Mouse (Mus musculus) ovary, postnatal 10 days (tissue): ENCODE data around the gene Aph1a.
"Not testable (repeated sequence)": the region's sequence is repeated elsewhere in the genome, so short reads cannot be mapped to it uniquely, and the experiment has no call there.

Experiments used
- DNase-seq: peaks from one replicate; pipeline ENCODE4 v3.0.0; 2022; ENCODE audit warnings: low spot score

Aph1a gene

GRCm38 (mm10) chr3:95893606-95894316 is at the start of gene Aph1a:
TSS of gene Aph1a (plus strand) at chr3:95893969.
- peak; percentile 70 for DNase-seq

DNA sequence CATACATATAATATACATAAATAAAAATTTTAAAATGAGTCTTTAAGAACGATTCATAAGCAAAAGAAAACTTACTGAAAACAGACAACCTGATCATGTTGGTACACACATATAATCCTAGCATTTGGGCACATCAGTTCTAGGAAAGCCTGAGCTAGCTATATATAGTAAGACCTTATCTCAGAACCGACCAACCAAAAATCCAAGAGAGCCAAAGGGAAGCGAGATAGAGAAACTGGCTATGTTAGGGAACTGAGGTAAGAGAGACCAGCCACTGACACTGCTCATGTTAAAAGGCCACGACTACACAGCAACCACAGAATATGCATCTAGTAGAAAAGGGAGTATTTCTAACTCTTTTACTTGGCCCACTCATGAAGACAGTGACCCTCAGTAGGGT is 43.2 kb upstream of the Aph1a start:
- no peak for DNase-seq

- no peak for DNase-seq
These were observed 42.5 kb upstream of the Aph1a start for GRCm38 (mm10) chr3:95851317-95851716.

DNA sequence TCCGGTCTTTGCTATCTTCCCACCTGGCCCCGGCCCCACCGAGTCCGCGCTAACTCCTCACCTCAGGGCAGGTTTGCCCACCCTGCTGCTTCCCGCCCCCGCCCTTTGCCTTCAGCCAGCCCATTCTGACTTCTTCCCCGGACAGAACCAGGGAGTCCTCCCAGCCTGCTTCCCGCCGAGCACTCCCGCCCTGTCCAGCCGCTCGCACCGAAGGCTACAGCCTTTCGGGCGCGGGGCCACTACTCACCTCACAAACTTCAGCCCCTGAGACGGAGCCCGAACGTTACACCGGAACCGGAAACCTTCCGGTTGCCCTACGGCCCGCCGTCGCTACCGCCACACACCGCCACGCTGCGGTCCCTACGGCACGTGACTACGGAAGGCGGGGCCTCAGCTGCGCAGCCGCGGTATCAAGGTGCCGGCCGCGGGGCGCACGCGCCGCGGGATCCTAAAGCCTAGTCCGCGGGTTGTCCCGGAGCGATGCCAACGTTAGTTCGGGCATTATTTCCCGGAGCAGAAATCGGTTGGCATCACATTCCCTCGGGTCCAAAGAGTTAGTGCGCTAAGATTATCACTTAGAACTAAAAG is 38.2 kb upstream of the Aph1a start, which contains the start of gene Prpf3:
Prpf3 (minus strand) TSS at position 384 of the 588 bp plus-strand sequence.
- DNase-seq, result peak; percentile 88

- DNase-seq, result no peak
These were observed 37.7 kb upstream of the Aph1a start for GRCm38 (mm10) chr3:95856115-95856514.

GRCm38 (mm10) chr3:95857050-95857449 is 36.7 kb upstream of the Aph1a start:
- not testable (repeated sequence) for DNase-seq

GRCm38 (mm10) chr3:95858278-95858677 is 35.5 kb upstream of the Aph1a start:
- DNase-seq, result not testable (repeated sequence)

DNA sequence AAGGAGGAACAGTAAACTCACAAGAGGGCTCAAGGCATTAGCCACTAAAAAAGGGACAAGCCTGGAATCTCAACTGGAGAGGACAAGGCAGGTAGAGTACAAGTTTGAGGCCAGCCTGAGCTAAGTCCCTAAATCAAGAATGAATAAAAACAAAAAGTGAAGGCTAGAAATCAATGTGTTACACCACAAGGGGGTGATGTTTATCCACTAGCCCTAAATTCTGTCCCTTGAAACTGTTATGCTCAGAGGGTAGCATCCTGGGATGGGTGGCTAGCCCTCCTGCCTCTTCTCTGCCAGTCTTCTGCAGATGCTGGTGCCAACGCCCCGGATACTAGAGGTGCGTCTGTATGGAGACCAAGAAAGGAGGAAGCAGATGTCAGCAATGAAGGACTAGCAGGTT is 33.4 kb upstream of the Aph1a start:
- no peak for DNase-seq

- DNase-seq, result no peak
These were observed 32.6 kb upstream of the Aph1a start for GRCm38 (mm10) chr3:95861216-95861615.

GRCm38 (mm10) chr3:95861796-95862195 is 32.0 kb upstream of the Aph1a start:
- DNase-seq, result no peak

DNA sequence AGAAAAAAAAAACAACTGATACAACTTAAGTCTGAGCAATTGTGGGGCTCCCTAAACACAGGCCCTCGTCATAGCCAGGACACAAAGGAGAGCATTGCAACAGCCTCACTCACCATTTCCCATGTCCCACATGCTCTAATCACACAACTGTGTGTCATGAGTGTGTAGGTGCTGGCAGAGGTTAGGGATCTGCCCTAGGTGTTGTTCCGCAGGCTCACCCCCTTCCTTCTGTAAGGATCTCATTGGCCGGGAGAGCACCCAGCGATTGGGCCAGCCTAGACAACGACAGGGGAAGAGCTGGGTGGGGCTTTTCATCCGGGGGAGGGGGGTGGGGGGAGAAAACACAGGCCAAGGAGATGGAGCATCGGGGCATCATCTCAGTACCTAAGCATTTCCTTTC is 30.2 kb upstream of the Aph1a start:
- DNase-seq, result no peak

- DNase-seq, result no peak
These were observed 28.7 kb upstream of the Aph1a start for GRCm38 (mm10) chr3:95865050-95865449.

DNA sequence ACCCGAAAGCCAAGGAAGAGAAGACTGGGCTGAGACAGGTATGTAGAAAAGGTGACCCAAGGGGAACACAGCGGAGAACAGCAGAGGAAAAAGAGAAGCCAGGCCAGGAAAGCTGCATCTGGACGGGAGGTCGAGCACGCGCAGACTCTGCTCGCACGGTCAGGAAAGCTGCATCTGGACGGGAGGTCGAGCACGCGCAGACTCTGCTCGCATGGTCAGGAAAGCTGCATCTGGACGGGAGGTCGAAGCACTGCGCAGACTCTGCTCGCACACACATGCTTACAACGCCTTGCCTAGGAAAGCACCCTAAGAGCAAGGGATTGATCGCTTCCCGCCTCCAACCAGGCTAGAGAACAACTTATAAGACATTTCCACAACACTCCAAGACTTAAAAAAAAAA is 28.2 kb upstream of the Aph1a start:
- DNase-seq, result no peak

- no peak for DNase-seq
These were observed 27.7 kb upstream of the Aph1a start for GRCm38 (mm10) chr3:95866071-95866470.

DNA sequence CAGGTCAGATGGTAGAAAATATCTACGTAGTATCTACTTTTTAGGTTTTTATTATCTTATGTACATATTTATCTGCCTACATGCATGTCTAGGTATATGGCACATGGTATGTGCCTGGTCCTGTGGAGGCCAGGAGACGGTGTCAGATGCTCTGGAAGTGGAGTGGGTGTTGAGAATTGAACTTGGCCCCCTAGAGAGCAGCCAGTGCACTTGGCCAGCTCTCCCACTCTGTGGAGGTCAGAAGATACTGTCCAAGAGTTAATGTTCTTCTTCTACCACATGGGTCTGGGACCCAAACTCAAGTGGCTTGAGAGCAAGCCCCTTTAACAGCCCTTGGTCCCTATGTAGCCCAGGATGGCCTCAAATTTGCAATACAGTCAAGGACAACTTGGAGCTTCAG is 26.4 kb upstream of the Aph1a start:
- no peak for DNase-seq

DNA sequence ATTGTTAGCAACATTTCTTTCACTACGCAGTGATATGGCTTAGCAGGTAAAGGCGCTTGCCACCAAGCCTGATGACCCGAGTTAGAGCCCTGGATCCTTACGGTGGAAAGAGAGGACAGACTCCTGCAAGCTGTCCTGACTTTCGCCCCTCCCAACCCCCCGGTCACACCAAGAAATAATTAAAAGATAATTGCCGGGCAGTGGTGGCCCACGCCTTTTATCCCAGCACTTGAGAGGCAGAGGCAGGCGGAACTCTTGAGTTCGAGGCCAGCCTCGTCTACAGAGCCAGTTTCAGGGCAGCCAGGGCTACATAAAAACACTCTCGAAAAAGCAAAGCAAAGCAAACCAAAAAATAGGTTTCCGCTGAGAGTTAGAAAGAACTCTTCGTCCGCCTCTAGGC is 22.8 kb upstream of the Aph1a start:
- no peak for DNase-seq

DNA sequence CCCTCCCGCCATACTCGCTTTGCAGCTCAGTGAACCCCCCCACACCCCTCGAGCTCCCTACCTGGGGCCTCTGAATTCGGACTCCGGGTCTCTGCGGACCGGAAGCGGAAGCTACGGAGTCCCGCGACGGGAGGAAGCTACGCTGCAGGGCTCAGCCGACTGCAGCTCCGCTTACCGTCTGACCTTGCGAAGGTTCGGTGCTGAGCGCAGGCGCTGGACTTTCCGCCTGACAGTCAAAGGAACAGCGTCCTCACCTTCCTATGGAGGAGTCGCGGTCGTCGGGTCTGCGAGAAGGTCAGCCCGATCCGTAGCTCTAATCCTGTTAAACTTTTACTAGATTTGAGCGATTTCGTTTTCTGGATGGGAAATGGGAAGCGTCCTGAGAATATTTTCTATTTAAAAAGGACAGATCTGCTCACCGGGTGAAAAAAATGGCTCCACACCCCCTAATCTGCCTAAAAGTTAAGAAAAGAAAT is 22.3 kb upstream of the Aph1a start, which contains the start of gene Mrps21:
Mrps21 (minus strand) TSS at position 128 of the 476 bp plus-strand sequence.
- DNase-seq, result peak; percentile 71

DNA sequence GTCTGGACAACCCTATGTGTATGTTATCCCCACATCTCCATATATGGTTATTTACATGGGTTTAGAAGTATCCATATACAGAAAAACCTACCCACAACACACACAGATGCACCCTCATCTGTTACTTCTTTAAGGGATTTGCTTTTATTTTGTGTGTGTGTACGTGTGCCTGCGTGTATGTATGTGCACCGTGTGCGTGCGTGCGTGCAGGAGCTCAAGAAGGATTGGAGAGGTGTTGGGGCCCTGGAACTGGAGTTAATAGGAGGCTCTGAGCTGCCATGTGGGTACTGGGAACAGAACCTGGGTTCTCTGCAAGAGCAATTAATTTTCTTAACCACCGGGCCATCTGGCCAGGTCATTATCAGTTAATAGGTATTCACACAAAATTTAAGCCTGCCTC is 21.7 kb upstream of the Aph1a start:
- no peak for DNase-seq

DNA sequence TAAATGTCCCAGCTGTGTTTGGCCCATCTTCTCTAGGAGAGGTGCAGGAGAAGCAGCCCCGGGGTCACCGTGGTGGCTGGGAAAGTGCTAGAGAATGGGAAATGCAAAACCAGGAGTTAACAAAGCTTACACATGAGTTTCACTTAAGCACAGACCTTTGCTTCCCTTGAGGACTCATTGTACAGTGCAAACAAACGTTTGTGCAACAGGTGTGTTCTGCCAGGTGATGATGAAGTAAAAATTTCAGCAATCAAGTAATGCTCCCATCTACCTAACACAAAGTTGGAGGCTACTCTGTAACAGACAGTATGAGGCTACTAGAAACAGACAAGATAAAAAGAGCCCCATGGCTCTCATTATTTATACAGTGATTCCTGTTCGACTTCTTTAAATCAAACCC is 14.7 kb upstream of the Aph1a start:
- DNase-seq, result no peak

DNA sequence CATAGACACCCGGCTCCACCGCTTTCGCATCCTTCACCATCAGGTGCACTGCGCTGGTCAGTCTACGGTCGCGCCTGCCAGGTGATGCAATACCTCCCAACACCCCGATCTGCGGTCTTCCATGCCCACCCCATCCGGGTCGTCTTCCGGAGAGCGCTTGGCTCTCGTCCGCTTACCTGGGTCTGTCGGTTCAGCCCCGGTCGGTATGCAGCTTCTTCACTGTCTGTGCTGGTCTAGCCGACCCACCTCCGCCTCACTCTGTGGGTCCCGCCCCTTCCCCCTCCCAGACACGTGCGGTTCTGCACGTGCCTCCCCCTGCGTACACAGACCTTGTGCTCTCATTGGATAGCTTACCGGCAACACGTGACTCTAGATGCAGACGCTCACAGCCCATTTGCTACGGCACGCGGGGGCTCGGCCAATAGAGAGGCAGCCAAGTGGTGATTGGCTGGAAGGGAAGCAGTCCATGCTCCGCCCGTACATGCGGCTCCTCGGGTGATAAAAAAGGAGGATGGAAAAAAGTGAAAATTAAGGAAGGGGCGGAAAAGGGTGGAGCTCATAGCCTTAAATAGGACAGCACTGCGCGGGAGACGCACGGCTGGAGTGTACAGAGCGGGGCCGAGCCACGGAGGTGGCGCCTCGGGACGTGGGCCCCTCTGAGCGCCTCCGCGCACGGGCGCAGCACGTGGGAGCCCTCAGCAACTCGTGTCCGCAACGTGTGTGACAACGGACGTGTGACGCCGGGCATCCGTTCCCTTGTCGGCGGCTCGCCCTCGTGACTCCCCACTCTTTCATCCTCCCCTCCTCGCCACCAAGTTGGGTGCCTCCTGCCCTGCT is 11.6 kb upstream of the Aph1a start, which contains the start of gene Ciart:
Ciart (minus strand) TSS at position 273 of the 837 bp plus-strand sequence.
- DNase-seq, result peak; percentile 86

GRCm38 (mm10) chr3:95882816-95883425 is 10.8 kb upstream of the Aph1a start:
- no peak for DNase-seq

DNA sequence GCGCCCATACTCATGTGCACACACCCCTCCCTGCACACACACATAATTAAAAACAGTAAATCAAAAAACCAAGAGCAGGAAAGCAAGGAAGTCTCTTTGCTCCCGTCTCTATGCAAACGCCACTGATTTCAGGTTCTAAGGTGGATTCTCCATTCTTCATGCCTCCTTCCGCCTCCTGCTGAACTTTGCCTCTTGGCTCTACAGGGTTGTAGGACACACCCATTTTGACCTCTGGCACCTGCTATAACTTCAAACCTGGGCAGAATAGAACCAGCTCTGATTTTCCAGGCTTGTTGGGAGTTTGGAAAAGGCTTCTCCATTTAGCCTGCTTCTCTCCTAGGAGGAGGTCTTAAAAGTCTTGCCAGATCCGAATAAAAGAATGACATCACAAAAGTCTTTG is 9.4 kb upstream of the Aph1a start:
- no peak for DNase-seq
